Mouse (Mus musculus) CH12.LX (cell line): Measurements from ENCODE around the gene Npepps. TPM values are rescaled to one million over a fixed set of nuclear protein-coding genes. Genes with fewer than 3 reads are reported as not detected.
A peak's percentile ranks its signal among the peaks of the same experiment; 100 is the strongest.

Experiments
- DNase-seq: peaks from one replicate; pipeline ENCODE4 v3.0.0-alpha.2; 2013; ENCODE audit errors: extremely low read depth
- H3K27ac ChIP-seq: 2 replicates; pipeline ENCODE4 v1.5.1; 2012; ENCODE audit warnings: low read depth, mild to moderate bottlenecking, control low read depth, moderate library complexity; ENCODE audit not compliant: insufficient read depth
- H3K27me3 ChIP-seq: replicated peaks from 2 replicates; pipeline ENCODE3; 2012; ENCODE audit warnings: inconsistent platforms
- H3K36me3 ChIP-seq, 2 experiments: replicated peaks in 1 of 2; 2 replicates each; pipeline versions ENCODE3 to v1.6.1; 2012; ENCODE audit warnings: inconsistent platforms in 1 of 2, low read length in 1 of 2, mild to moderate bottlenecking in 1 of 2, mixed read lengths in 1 of 2, moderate library complexity in 1 of 2; ENCODE audit not compliant: control insufficient read depth in 1 of 2, insufficient read depth in 1 of 2
- H3K4me1 ChIP-seq, 2 experiments: 2 replicates each; pipeline ENCODE4 v1.6.1; 2012; ENCODE audit warnings: inconsistent platforms in 1 of 2, moderate library complexity in 1 of 2; ENCODE audit not compliant: insufficient read depth in 2 of 2, control insufficient read depth in 1 of 2
- H3K4me2 ChIP-seq: 2 replicates; pipeline ENCODE4 v1.6.1; 2012; ENCODE audit warnings: low read depth, mild to moderate bottlenecking, control low read depth; ENCODE audit not compliant: poor library complexity, insufficient read depth, severe bottlenecking
- H3K4me3 ChIP-seq, 3 experiments: fragments of 150-350 bp in 1 of 3; sonication (generic) in 1 of 3; replicated peaks in 1 of 3; 2 replicates each; pipeline versions ENCODE3 to v1.5.1; 2011 to 2012; ENCODE audit warnings: low read depth in 2 of 3, low read length in 2 of 3, mild to moderate bottlenecking in 2 of 3, moderate library complexity in 2 of 3, control low read depth in 1 of 3, improper control_type of control experiment in 1 of 3, inconsistent platforms in 1 of 3, mixed read lengths in 1 of 3; ENCODE audit not compliant: poor library complexity in 1 of 3
- H3K79me2 ChIP-seq: replicated peaks from 2 replicates; pipeline ENCODE4 v1.6.1; 2012; ENCODE audit warnings: mild to moderate bottlenecking, moderate library complexity; ENCODE audit not compliant: control insufficient read depth, poor library complexity, insufficient read depth, severe bottlenecking; ENCODE audit errors: extremely low read depth
- H3K9ac ChIP-seq: 2 replicates; pipeline ENCODE4 v1.6.1; 2012; ENCODE audit warnings: low read depth, mild to moderate bottlenecking, control low read depth, moderate library complexity; ENCODE audit not compliant: insufficient read depth
- H3K9me3 ChIP-seq: replicated peaks from 2 replicates; pipeline ENCODE3; 2012; ENCODE audit warnings: low read length, inconsistent platforms, mixed read lengths
- BHLHE40 ChIP-seq: IDR thresholded peaks from 2 replicates; pipeline ENCODE4 v1.6.1; 2011; ENCODE audit warnings: mild to moderate bottlenecking, low read depth, low read length, improper control_type of control experiment
- CHD1 ChIP-seq: IDR thresholded peaks from 2 replicates; pipeline ENCODE4 v1.6.1; 2012; ENCODE audit warnings: low read depth, low read length, improper control_type of control experiment, inconsistent platforms
- CHD2 ChIP-seq: IDR thresholded peaks from 2 replicates; pipeline ENCODE4 v1.6.1; 2011; ENCODE audit warnings: low read length, improper control_type of control experiment
- E2F4 ChIP-seq: IDR thresholded peaks from 2 replicates; pipeline ENCODE4 v1.6.1; 2011; ENCODE audit warnings: low read depth, low read length, improper control_type of control experiment; ENCODE audit not compliant: insufficient replicate concordance
- ELF1 ChIP-seq: IDR thresholded peaks from 2 replicates; pipeline ENCODE4 v1.6.1; 2014; ENCODE audit warnings: low read depth, mild to moderate bottlenecking, inconsistent platforms, low read length, improper control_type of control experiment
- EP300 ChIP-seq: IDR thresholded peaks from 2 replicates; pipeline ENCODE4 v1.6.1; 2011; ENCODE audit warnings: low read length, improper control_type of control experiment
- ETS1 ChIP-seq: conservative IDR thresholded peaks from 2 replicates; pipeline ENCODE4 v1.6.1; 2012; ENCODE audit warnings: low read depth, mild to moderate bottlenecking, inconsistent platforms, low read length, improper control_type of control experiment, moderate library complexity
- GABPA ChIP-seq: IDR thresholded peaks from 2 replicates; pipeline ENCODE4 v1.6.1; 2012; ENCODE audit warnings: low read depth, low read length, improper control_type of control experiment, inconsistent platforms; ENCODE audit not compliant: insufficient replicate concordance
- JUN ChIP-seq: IDR thresholded peaks from 2 replicates; pipeline ENCODE4 v1.6.1; 2011; ENCODE audit warnings: low read depth, mild to moderate bottlenecking, low read length, improper control_type of control experiment, moderate library complexity; ENCODE audit not compliant: insufficient read depth
- KAT2A ChIP-seq: IDR thresholded peaks from 2 replicates; pipeline ENCODE4 v1.6.1; 2012; ENCODE audit warnings: low read length, improper control_type of control experiment, inconsistent platforms; ENCODE audit not compliant: insufficient replicate concordance
- MAZ ChIP-seq: IDR thresholded peaks from 2 replicates; pipeline ENCODE4 v1.6.1; 2012; ENCODE audit warnings: low read depth, mild to moderate bottlenecking, inconsistent platforms, low read length, improper control_type of control experiment, moderate library complexity
- MEF2A ChIP-seq: IDR thresholded peaks from 2 replicates; pipeline ENCODE4 v1.6.1; 2014; ENCODE audit warnings: low read depth, mild to moderate bottlenecking, inconsistent platforms, low read length, improper control_type of control experiment, borderline replicate concordance
- MXI1 ChIP-seq: IDR thresholded peaks from 2 replicates; pipeline ENCODE4 v1.6.1; 2011; ENCODE audit warnings: mild to moderate bottlenecking, low read depth, low read length, improper control_type of control experiment
- POLR2AphosphoS2 ChIP-seq: IDR thresholded peaks from 2 replicates; pipeline ENCODE4 v1.6.1; 2011; ENCODE audit warnings: low read depth, low read length, improper control_type of control experiment
- TBP ChIP-seq: conservative IDR thresholded peaks from 2 replicates; pipeline ENCODE4 v1.6.1; 2011; ENCODE audit warnings: low read depth, low read length, improper control_type of control experiment
- TCF12 ChIP-seq: IDR thresholded peaks from 2 replicates; pipeline ENCODE4 v1.6.1; 2014; ENCODE audit warnings: low read depth, mild to moderate bottlenecking, inconsistent platforms, low read length, improper control_type of control experiment
- USF2 ChIP-seq: conservative IDR thresholded peaks from 2 replicates; pipeline ENCODE4 v1.6.1; 2011; ENCODE audit warnings: low read depth, low read length, improper control_type of control experiment
- ZC3H11A ChIP-seq: IDR thresholded peaks from 2 replicates; pipeline ENCODE4 v1.6.1; 2012; ENCODE audit warnings: low read depth, mild to moderate bottlenecking, inconsistent platforms, low read length, improper control_type of control experiment
- ZKSCAN1 ChIP-seq: IDR thresholded peaks from 2 replicates; pipeline ENCODE4 v1.6.1; 2012; ENCODE audit warnings: low read depth, inconsistent platforms, low read length, improper control_type of control experiment, borderline replicate concordance
- ZMIZ1 ChIP-seq: IDR thresholded peaks from 2 replicates; pipeline ENCODE4 v1.6.1; 2012; ENCODE audit warnings: low read depth, mild to moderate bottlenecking, inconsistent platforms, low read length, improper control_type of control experiment
- ZNF384 ChIP-seq: IDR thresholded peaks from 2 replicates; pipeline ENCODE4 v1.6.1; 2012; ENCODE audit warnings: low read depth, low read length, improper control_type of control experiment, inconsistent platforms
- dilution Hi-C: fragments of 300-500 bp; cut with MboI; formaldehyde crosslinking; loops from 2 replicates; pipeline ENCODE4 v1.14.3; 2020; ENCODE audit warnings: low sequenced_read_pairs; ENCODE audit not compliant: extremely low pct_unique_long_range_greater_than_20kb, extremely low pct_ligation_motif_present
- in situ Hi-C: fragments of 300-500 bp; cut with MboI; formaldehyde crosslinking; loops from 3 replicates; pipeline ENCODE4 v1.14.3; 2019; ENCODE audit warnings: low sequenced_read_pairs, low pct_ligation_motif_present, low pct_unique_long_range_greater_than_20kb, mixed read lengths
- polyA plus RNA-seq: library from polyadenylated mRNA; unstranded; fragments of >175 nt; gene quantifications from 2 replicates; pipeline ENCODE4 v1.2.1, GENCODE M21; 2012; ENCODE audit warnings: low read depth; ENCODE audit not compliant: insufficient read length
- total RNA-seq, 2 experiments: library from RNA; depleted of rRNA; stranded (reverse); fragments of 300-350 nt in 1 of 2; fragments of >200 nt in 1 of 2; gene quantifications; 2 replicates each; pipeline ENCODE4 v1.2.3; 2012 to 2014

Npepps gene
- total and polyA plus RNA-seq, 3 experiments, result 29.8 to 50.8 (median 42.5) TPM

GRCm38 (mm10) chr11:97308806-97309450, 28.5 kb upstream of the Npepps start (continued):
- peak; percentile 51 for TF ChIP-seq EP300
- TF ChIP-seq GABPA, result no peak
- TF ChIP-seq TCF12, result no peak
- 0 out of 2 replicates have a peak, but pooled peaks have one; percentile 4 for TF ChIP-seq JUN
- TF ChIP-seq, all 38 proteins: peak for 13

GRCm38 (mm10) chr11:97307294-97308069, 27.0 kb upstream of the Npepps start:
- Histone ChIP-seq H3K27ac (no peak overlapping the region), H3K9ac (no peak overlapping the region), H3K4me2 (no peak overlapping the region), H3K4me1 (peaks cover 0 to 16% of the 10 kb centered on the region in 2 experiments; a peak in 2 of 4 replicates), H3K79me2 (no peaks in the 10 kb centered on the region), H3K36me3 (no peaks in the 10 kb centered on the region), H3K9me3 (no peaks in the 10 kb centered on the region), H3K27me3 (no peaks in the 10 kb centered on the region), H3K4me3 (no peak overlapping the region)
- dilution Hi-C loops (no loop called here), in situ Hi-C loops (no loop called here)
- DNase-seq, result no peak
- TF ChIP-seq ZMIZ1, result no peak
- TF ChIP-seq ELF1, result no peak
- no peak for TF ChIP-seq KAT2A
- TF ChIP-seq MEF2A, result no peak
- no peak for TF ChIP-seq TBP
- TF ChIP-seq MXI1, result no peak
- TF ChIP-seq BHLHE40, result no peak
- TF ChIP-seq ZNF384, result no peak
- TF ChIP-seq ETS1, result no peak
- no peak for TF ChIP-seq E2F4
- TF ChIP-seq CHD1, result no peak
- no peak for TF ChIP-seq USF2
- no peak for TF ChIP-seq MAZ
- no peak for TF ChIP-seq POLR2AphosphoS2
- TF ChIP-seq ZC3H11A, result no peak
- TF ChIP-seq ZKSCAN1, result no peak
- no peak for TF ChIP-seq CHD2
